Mouse (Mus musculus) neural tube, embryonic 13.5 days (tissue): ENCODE data around the gene Lnx1. TPM values are rescaled to one million over a fixed set of nuclear protein-coding genes. Genes with fewer than 3 reads are reported as not detected.

Experiments used
- ATAC-seq: fragments of 200-750 bp; cut with Nextera tagmentation; 2 replicates; pipeline ENCODE4 v1.8.0; 2017; ENCODE audit warnings: low read depth, mild to moderate bottlenecking, moderate TSS enrichment, moderate library complexity
- H3K27ac ChIP-seq: fragments of 300-500 bp; sonication (generic); replicated peaks from 2 replicates; pipeline ENCODE4 v1.5.1; 2015; ENCODE audit warnings: moderate library complexity, mild to moderate bottlenecking, inconsistent platforms
- H3K27me3 ChIP-seq: fragments of 300-500 bp; sonication (generic); 2 replicates; pipeline ENCODE4 v1.6.1; 2015; ENCODE audit warnings: mild to moderate bottlenecking, inconsistent platforms
- H3K36me3 ChIP-seq: fragments of 300-500 bp; sonication (generic); 2 replicates; pipeline ENCODE4 v1.6.1; 2015; ENCODE audit warnings: mild to moderate bottlenecking, inconsistent platforms
- H3K4me1 ChIP-seq: fragments of 300-500 bp; sonication (generic); replicated peaks from 2 replicates; pipeline ENCODE4 v1.6.1; 2015; ENCODE audit warnings: inconsistent platforms
- H3K4me2 ChIP-seq: fragments of 300-500 bp; sonication (generic); 2 replicates; pipeline ENCODE4 v1.6.1; 2015; ENCODE audit warnings: inconsistent platforms, mild to moderate bottlenecking, moderate library complexity
- H3K4me3 ChIP-seq: fragments of 300-500 bp; sonication (generic); 2 replicates; pipeline ENCODE4 v1.5.1; 2015; ENCODE audit warnings: mild to moderate bottlenecking, inconsistent platforms
- H3K9ac ChIP-seq: fragments of 300-500 bp; sonication (generic); 2 replicates; pipeline ENCODE4 v1.6.1; 2015; ENCODE audit warnings: moderate library complexity, mild to moderate bottlenecking, inconsistent platforms
- H3K9me3 ChIP-seq: fragments of 300-500 bp; sonication (generic); 2 replicates; pipeline ENCODE4 v1.6.1; 2016; ENCODE audit warnings: inconsistent platforms
- WGBS: fragments of 180-500 bp; shearing (Covaris S2); methylation state at CpG from one replicate; pipeline ENCODE4 v1.1.7; 2015; 5-methylcytosine and 5-hydroxymethylcytosine counted together
- polyA plus RNA-seq: library from polyadenylated mRNA; unstranded; fragments of >200 nt; fragmentation: Nextera tagmentation; extraction: Ambion mirVana; gene quantifications from 2 replicates; pipeline ENCODE4 v1.2.1, GENCODE M21; 2015

Lnx1 gene
- polyA plus RNA-seq, 1 experiment from 2014 or later: 3.2 TPM

- WGBS: 85% methylated on average over 6 of the region's 6 CpGs
- Histone ChIP-seq H3K4me1 (no peaks in the 10 kb centered on the region), H3K27ac (no peak overlapping the region), H3K9ac (no peak overlapping the region), H3K36me3 (no peaks in the 10 kb centered on the region), H3K4me2 (no peak overlapping the region), H3K27me3 (no peaks in the 10 kb centered on the region), H3K4me3 (no peak overlapping the region), H3K9me3 (no peaks in the 10 kb centered on the region)
- ATAC-seq: no peak
These were observed 32.8 kb downstream of the Lnx1 start for GRCm38 (mm10) chr5:74669925-74670324.

GRCm38 (mm10) chr5:74668956-74669355 lies 33.8 kb downstream of the Lnx1 start:
- Histone ChIP-seq H3K4me1 (no peaks in the 10 kb centered on the region), H3K4me3 (no peak overlapping the region), H3K27ac (no peak overlapping the region), H3K9me3 (no peaks in the 10 kb centered on the region), H3K27me3 (no peaks in the 10 kb centered on the region), H3K9ac (no peak overlapping the region), H3K4me2 (no peak overlapping the region), H3K36me3 (no peaks in the 10 kb centered on the region)
- no peak for ATAC-seq
- WGBS: 73% methylated on average over 6 of the region's 6 CpGs

GRCm38 (mm10) chr5:74662618-74663017 lies 40.1 kb downstream of the Lnx1 start:
- Histone ChIP-seq H3K4me1 (no peaks in the 10 kb centered on the region), H3K36me3 (no peaks in the 10 kb centered on the region), H3K4me2 (no peak overlapping the region), H3K27ac (no peak overlapping the region), H3K9me3 (no peaks in the 10 kb centered on the region), H3K4me3 (no peak overlapping the region), H3K27me3 (no peaks in the 10 kb centered on the region), H3K9ac (no peak overlapping the region)
- no peak for ATAC-seq
- 27% methylated on average over 1 of the region's 1 CpGs for whole genome bisulfite sequencing

- WGBS: 64% methylated on average over 4 of the region's 4 CpGs
- H3K27me3 ChIP-seq: no peaks in the 10 kb centered on the region
- H3K9me3 ChIP-seq: no peaks in the 10 kb centered on the region
- no peak overlapping the region for H3K4me3 ChIP-seq
- H3K9ac ChIP-seq: no peak overlapping the region
- no peaks in the 10 kb centered on the region for H3K36me3 ChIP-seq
- H3K27ac ChIP-seq: no peak overlapping the region
- no peaks in the 10 kb centered on the region for H3K4me1 ChIP-seq
- H3K4me2 ChIP-seq: no peak overlapping the region
- no peak for ATAC-seq
These were observed 40.8 kb downstream of the Lnx1 start for GRCm38 (mm10) chr5:74661734-74662560.

GRCm38 (mm10) chr5:74659856-74660255 lies 42.9 kb downstream of the Lnx1 start:
- WGBS: 83% methylated on average over 4 of the region's 4 CpGs
- no peak for ATAC-seq

GRCm38 (mm10) chr5:74659281-74659680 lies 43.4 kb downstream of the Lnx1 start:
- H3K9ac ChIP-seq: no peak overlapping the region
- ATAC-seq: no peak
- H3K4me2 ChIP-seq: no peak overlapping the region
- H3K36me3 ChIP-seq: no peaks in the 10 kb centered on the region
- 87% methylated on average over 5 of the region's 5 CpGs for WGBS
- no peak overlapping the region for H3K4me3 ChIP-seq
- H3K9me3 ChIP-seq: no peaks in the 10 kb centered on the region
- no peaks in the 10 kb centered on the region for H3K4me1 ChIP-seq
- no peak overlapping the region for H3K27ac ChIP-seq
- H3K27me3 ChIP-seq: no peaks in the 10 kb centered on the region

More at GRCm38 (mm10) chr5:74659856-74660255, 42.9 kb downstream of the Lnx1 start:
- Histone ChIP-seq H3K4me2 (no peak overlapping the region), H3K27ac (no peak overlapping the region), H3K9me3 (no peaks in the 10 kb centered on the region), H3K27me3 (no peaks in the 10 kb centered on the region), H3K36me3 (no peaks in the 10 kb centered on the region), H3K4me3 (no peak overlapping the region), H3K4me1 (no peaks in the 10 kb centered on the region), H3K9ac (no peak overlapping the region)

- Histone ChIP-seq H3K4me2 (no peak overlapping the region), H3K9me3 (no peaks in the 10 kb centered on the region), H3K4me1 (no peaks in the 10 kb centered on the region), H3K27ac (no peak overlapping the region), H3K36me3 (no peaks in the 10 kb centered on the region), H3K4me3 (no peak overlapping the region), H3K27me3 (no peaks in the 10 kb centered on the region), H3K9ac (no peak overlapping the region)
- 80% methylated on average over 6 of the region's 6 CpGs for WGBS
- no peak for ATAC-seq
These were observed 44.8 kb downstream of the Lnx1 start for GRCm38 (mm10) chr5:74657930-74658329.

- H3K9ac ChIP-seq: no peak overlapping the region
- H3K27ac ChIP-seq: no peak overlapping the region
- no peaks in the 10 kb centered on the region for H3K27me3 ChIP-seq
- no peaks in the 10 kb centered on the region for H3K4me1 ChIP-seq
- H3K9me3 ChIP-seq: no peaks in the 10 kb centered on the region
- no peak overlapping the region for H3K4me2 ChIP-seq
- no peaks in the 10 kb centered on the region for H3K36me3 ChIP-seq
- no peak overlapping the region for H3K4me3 ChIP-seq
- WGBS: 88% methylated on average over 5 of the region's 5 CpGs
- ATAC-seq: no peak
These were observed 46.3 kb downstream of the Lnx1 start for GRCm38 (mm10) chr5:74656410-74656809.

- Histone ChIP-seq H3K4me3 (no peak overlapping the region), H3K27me3 (no peaks in the 10 kb centered on the region), H3K4me1 (no peaks in the 10 kb centered on the region), H3K27ac (no peak overlapping the region), H3K9me3 (no peaks in the 10 kb centered on the region), H3K9ac (no peak overlapping the region), H3K36me3 (no peaks in the 10 kb centered on the region), H3K4me2 (no peak overlapping the region)
- WGBS: 84% methylated on average over 6 of the region's 6 CpGs
- no peak for ATAC-seq
These were observed 48.2 kb downstream of the Lnx1 start for GRCm38 (mm10) chr5:74654527-74654926.

- H3K27ac ChIP-seq: no peak overlapping the region
- no peak overlapping the region for H3K9ac ChIP-seq
- no peak overlapping the region for H3K4me2 ChIP-seq
- 93% methylated on average over 10 of the region's 10 CpGs for WGBS
- no peaks in the 10 kb centered on the region for H3K36me3 ChIP-seq
- no peaks in the 10 kb centered on the region for H3K4me1 ChIP-seq
- H3K27me3 ChIP-seq: no peaks in the 10 kb centered on the region
- ATAC-seq: no peak
- H3K9me3 ChIP-seq: no peaks in the 10 kb centered on the region
- no peak overlapping the region for H3K4me3 ChIP-seq
These were observed 48.9 kb downstream of the Lnx1 start for GRCm38 (mm10) chr5:74653766-74654165.

- no peaks in the 10 kb centered on the region for H3K36me3 ChIP-seq
- 75% methylated on average over 1 of the region's 1 CpGs for WGBS
- ATAC-seq: no peak
These were observed 53.6 kb downstream of the Lnx1 start for GRCm38 (mm10) chr5:74649122-74649521.

GRCm38 (mm10) chr5:74648216-74648615 lies 54.5 kb downstream of the Lnx1 start:
- WGBS: 87% methylated on average over 9 of the region's 9 CpGs
- no peak for ATAC-seq
- no peaks in the 10 kb centered on the region for H3K9me3 ChIP-seq

More at GRCm38 (mm10) chr5:74649122-74649521, 53.6 kb downstream of the Lnx1 start:
- no peaks in the 10 kb centered on the region for H3K27me3 ChIP-seq
- H3K27ac ChIP-seq: no peak overlapping the region
- H3K4me3 ChIP-seq: no peak overlapping the region
- no peaks in the 10 kb centered on the region for H3K9me3 ChIP-seq
- H3K9ac ChIP-seq: no peak overlapping the region
- no peak overlapping the region for H3K4me2 ChIP-seq
- H3K4me1 ChIP-seq: peaks cover 6% of the 10 kb centered on the region; the same call in 1 of the 2 replicates

GRCm38 (mm10) chr5:74647584-74647984 lies 55.1 kb downstream of the Lnx1 start:
- ATAC-seq: no peak
- WGBS: 75% methylated on average over 5 of the region's 6 CpGs

More at GRCm38 (mm10) chr5:74648216-74648615, 54.5 kb downstream of the Lnx1 start:
- H3K27me3 ChIP-seq: no peaks in the 10 kb centered on the region
- no peak overlapping the region for H3K9ac ChIP-seq
- H3K4me2 ChIP-seq: no peak overlapping the region
- no peak overlapping the region for H3K27ac ChIP-seq
- H3K4me3 ChIP-seq: no peak overlapping the region
- peaks cover 6% of the 10 kb centered on the region; the same call in 1 of the 2 replicates for H3K4me1 ChIP-seq
- no peaks in the 10 kb centered on the region for H3K36me3 ChIP-seq

More at GRCm38 (mm10) chr5:74647584-74647984, 55.1 kb downstream of the Lnx1 start:
- Histone ChIP-seq H3K4me3 (no peak overlapping the region), H3K4me2 (no peak overlapping the region), H3K9ac (no peak overlapping the region), H3K9me3 (no peaks in the 10 kb centered on the region), H3K36me3 (no peaks in the 10 kb centered on the region), H3K4me1 (peaks cover 6% of the 10 kb centered on the region; the same call in 1 of the 2 replicates), H3K27me3 (no peaks in the 10 kb centered on the region), H3K27ac (no peak overlapping the region)
